Mouse (Mus musculus) T-cell, adult 2 months (primary cell): ENCODE data around the gene Zfp985.
"Not testable (repeated sequence)": the region's sequence is repeated elsewhere in the genome, so short reads cannot be mapped to it uniquely, and the experiment has no call there.

Experiments used
- DNase-seq: peaks from one replicate; pipeline ENCODE4 v3.0.0; 2022; ENCODE audit warnings: low spot score

Gene Zfp985

DNA sequence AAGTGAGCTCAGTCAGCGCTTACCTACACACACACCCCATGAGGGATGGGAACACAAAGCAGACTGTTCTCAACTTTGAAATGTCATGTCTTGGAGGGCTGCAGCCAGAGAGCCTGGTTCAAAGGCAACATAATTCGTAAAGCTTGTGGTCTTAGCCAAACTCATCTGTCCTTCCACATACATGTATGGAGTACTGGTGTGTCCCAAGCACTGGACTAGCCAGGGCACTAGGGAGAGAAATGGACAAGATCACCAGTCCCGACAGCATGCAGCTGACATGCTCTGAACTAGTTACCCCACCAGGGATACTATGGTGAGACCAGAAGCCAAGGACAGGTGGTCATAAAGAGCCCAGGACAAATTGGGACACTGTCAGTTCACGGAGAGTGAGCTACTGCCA, 50.7 kb downstream of the Zfp985 start:
- DNase-seq = no peak

DNA sequence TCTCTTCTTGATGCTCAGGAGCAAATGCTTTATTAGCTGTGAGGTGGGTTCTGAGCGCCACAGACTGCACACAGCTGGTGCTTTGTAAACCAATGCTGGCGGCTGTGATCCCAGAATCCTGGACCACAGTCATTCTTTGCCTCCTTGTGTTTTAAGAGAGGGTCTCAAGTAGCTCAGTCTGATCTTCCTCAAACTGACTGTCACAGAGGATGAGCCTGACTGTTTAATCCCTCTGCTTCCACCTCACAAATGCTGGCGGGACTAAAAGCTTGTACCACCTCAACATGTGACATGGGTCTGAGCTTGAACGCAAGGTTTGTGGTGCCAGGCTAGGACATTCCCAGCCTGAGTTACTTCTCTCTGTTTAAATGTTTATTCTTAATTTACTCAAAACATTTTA, 52.4 kb downstream of the Zfp985 start:
- DNase-seq = no peak

DNA sequence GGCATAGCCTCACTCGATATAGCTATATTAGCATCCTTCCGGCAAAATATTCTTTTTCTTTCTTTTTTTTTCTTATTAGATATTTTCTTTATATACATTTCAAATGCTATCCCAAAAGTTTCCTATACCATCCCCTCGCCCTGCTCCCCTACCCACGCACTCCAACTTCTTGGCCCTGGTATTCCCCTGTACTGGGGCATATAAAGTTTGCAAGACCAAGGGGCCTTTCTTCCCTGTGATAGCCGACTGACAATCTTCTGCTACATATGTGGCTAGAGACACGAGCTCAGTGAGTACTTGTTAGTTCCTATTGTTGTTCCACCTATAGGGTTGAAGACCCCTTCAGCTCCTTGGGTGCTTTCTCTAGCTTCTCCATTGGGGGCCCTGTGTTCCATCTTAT, 53.4 kb downstream of the Zfp985 start:
- not testable (repeated sequence) for DNase-seq

DNA sequence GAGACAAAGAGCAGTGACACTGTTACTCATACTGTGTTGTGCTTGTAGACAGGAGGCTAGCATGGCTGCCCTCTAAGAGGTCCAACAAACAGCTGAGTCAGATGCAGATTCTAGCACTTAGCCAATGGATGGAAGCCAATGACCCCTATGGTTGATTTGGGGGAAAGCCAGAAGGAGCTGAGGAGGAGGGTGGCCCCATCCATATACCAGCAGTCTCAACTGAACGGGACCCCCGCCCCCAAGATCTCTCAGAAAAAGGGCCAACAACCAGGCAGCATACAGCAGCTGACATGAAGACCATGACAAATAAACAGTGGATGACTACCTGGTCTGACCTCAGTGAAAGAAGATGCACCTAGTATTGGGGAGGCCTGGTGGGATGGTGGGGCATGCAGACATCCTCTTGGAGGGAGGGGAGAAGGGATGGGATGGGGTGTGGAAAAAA, 80.8 kb downstream of the Zfp985 start:
- not testable (repeated sequence) for DNase-seq
